Mouse (Mus musculus) cerebellum, adult 9-10 months (tissue): ENCODE data around the gene Six4.
"Not testable (repeated sequence)": the region's sequence is repeated elsewhere in the genome, so short reads cannot be mapped to it uniquely, and the experiment has no call there.

Experiments
- DNase-seq: peaks from one replicate; pipeline ENCODE4 v3.0.0; 2022

Gene Six4

DNA sequence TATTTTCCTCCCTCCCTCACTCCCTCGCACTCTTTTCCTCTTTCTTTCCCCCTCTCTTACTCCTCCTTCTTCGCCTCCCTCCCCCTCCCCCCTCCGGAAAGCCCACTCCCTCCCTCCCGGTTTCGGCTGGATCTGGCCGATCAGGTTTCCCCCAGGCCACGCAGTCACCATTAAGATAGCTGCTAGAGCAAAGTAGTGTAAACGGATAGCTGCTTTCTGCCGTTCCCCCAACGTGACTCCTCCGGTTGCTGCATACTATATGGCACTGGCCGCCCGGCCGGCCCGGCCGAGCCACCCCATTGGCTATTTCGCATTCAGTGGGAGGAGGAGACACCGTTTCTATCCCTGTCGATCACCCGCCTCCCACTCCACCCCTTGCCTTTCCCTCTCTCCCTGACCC is at the start of gene Six4:
Gene Six4, minus strand, starts transcription at position 261 of the 400 bp plus-strand sequence.
- peak; percentile 84 for DNase-seq

DNA sequence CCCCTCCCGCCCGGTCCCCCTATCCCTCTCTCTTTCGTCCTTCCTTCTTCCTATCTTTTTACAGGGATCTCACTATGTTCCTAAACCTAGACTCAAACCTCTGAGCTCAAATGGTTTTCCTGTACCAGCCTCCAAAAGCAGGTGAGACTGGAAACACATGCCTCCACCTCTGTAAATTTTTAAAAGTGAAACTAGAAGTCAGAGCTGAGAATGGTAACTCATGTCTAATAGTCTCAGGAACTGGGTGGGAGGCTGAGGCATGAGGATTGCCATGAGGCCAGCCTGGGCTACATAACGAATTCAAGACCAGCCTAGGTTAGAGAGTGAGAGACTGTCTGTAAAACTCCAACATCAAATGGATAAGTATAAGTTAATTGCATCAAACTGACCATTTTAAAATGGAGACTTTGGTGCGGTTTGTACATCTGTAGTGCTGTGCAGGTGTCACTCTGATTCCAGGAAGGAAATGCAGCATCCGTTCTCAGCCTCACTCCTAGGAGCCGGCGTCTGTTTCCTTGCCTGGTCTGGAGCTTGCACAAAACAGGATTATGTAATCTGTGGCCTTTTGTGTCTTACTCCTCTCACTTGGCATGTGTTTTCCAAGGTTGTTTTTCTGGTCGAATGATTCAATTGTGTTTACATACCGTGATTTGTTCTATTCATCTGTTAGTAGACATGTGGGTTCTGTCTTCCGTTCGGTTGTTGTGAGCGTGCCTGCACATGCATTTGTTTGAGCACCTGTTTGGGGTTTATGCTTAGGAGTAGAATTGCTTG is 49.3 kb upstream of the Six4 start:
- peak; percentile 53 for DNase-seq

- no peak for DNase-seq
These were observed 47.1 kb upstream of the Six4 start for GRCm38 (mm10) chr12:73160341-73160740.

GRCm38 (mm10) chr12:73154150-73154549 is 40.9 kb upstream of the Six4 start:
- no peak for DNase-seq

- not testable (repeated sequence) for DNase-seq
These were observed 37.8 kb upstream of the Six4 start for GRCm38 (mm10) chr12:73151038-73151437.

- no peak for DNase-seq
These were observed 34.0 kb upstream of the Six4 start for GRCm38 (mm10) chr12:73147236-73147635.

- DNase-seq: no peak
These were observed 27.5 kb upstream of the Six4 start for GRCm38 (mm10) chr12:73140732-73141131.

DNA sequence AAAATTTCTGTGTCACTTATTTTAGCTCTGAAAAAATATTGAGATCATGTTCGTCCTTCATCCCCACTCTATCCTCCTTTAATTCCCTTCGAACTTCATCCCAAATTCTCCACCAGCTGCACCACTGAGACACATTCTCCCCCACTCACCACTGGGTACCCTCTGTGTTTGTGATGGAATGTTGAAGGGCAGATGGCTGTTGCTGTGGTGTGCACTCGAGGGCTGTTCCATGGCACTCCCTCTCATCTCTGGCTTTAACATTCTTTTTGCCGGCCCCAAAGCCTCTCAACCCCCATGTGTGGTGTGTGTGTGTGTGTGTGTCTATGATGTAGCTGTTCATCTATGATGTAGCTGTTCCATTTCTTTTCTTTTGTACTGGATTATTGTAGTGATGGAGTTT is 12.0 kb upstream of the Six4 start:
- no peak for DNase-seq

DNA sequence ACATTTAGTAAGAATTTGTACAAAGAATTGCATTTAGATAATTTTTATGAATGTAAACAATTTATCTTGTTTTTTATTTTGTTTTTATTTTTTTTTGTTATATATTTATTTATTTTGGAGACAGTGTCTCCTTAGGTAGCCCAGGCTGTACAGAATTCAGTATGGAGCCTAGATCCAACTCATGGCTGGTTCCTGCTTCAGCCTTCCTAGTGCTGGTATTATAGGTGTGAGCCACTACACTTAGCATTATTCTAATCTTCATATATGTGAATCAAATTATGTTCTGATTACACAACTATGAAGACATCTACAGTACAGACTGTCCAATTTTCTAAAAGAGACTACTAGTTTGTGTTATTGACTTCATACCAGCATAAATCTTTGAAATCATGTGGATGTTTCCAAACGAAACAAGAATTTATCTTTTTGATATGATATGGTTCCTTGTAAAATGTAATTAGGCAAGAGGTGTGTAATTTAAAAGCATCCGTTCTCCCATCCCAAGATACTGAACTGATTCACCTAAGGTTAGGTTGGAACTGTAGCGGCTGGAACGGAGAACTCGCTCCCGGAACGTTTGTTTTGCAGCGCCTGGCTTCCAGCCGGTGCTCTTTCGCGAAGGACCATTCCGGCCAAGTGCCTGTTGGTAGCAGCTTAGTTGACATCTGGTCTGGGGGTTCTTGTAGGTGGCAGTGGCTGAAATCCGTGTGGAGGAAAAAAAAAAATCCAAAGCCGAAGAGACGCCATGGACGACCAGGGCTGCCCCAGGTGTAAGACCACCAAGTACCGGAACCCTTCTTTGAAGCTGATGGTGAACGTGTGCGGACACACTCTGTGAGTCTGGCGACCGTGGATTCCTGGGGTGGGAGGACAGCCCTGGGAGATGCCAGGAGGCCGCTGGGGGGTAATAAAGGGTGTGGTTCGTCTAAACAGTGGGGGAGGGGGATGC is 10.1 kb upstream of the Six4 start, which contains the start of gene Mnat1:
Gene Mnat1, plus strand, starts transcription at position 625 of the 949 bp plus-strand sequence.
- DNase-seq: peak; percentile 86

GRCm38 (mm10) chr12:73112326-73113087 is 749 bp downstream of the Six4 start:
- DNase-seq: peak; percentile 55

GRCm38 (mm10) chr12:73111561-73112325 is 1.5 kb downstream of the Six4 start:
- no peak for DNase-seq

DNA sequence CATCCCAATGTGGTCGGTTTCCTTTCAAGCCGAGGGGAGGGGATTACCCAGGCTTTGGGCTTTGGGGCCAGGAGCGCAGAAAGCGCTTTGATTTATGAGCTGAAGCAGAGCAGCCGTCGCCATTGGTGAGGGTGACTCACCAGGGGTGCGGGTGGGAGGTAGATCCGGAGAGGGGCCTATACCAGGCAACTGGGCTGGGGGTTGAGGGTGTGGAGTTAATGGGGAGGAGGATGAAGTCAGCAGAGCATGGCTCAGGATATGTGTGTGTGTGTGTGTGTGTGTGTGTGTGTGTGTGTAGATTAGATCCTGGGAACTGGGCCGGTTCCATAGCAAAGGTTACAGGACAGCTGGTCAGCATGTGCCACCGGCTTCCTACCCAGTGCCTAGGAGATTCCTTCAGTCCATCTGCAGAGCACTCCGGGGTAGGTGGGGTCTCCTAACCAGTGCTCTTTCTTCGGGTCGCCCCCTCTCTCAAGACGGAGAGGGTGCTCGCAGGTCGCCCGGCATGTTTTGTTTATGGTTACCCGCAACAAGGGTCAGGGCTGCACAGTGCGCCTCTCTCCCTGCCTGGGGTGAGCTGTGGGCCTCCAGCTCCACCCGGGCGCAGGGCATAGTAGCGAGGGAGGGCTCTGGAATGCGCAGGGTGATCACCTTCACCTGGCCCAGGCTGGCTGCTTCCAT is 2.7 kb downstream of the Six4 start:
- no peak for DNase-seq

DNA sequence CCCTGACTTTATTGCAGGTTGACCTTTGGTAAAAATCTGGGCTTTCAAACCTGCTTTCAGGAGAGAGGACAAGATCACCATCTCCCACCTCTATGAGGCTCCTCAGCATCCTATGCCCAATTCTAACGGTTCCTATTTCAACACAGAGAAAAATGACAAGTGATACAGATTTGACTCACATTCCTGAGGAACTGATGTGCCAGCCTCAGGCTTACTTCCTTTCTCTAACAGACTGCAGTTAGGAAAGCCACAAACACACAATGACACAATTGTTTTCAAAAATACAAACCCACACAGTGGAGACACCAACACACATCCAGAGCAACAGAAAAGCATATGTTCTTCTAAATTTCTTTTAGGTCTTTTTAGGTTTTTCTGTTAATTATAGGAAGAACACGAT is 5.4 kb downstream of the Six4 start:
- no peak for DNase-seq

DNA sequence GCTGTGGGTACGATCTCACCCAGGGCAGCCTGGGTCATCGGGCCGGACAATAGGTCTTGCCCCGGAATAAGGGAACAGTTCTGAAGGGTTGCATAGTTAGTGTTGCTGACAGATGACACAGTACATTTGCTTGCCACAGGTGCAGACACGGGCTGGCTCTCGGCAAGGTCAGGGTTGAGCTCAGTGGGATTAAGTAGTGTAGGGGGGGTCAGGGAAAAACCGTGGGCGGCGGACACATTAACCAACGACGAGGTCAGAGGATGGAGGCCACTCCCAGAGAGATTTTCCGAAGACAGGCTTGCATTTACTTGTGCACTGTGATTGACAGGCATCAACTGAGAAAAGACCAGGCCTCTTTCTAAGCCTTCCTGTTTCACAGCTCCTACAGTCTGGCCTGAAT is 9.5 kb downstream of the Six4 start:
- DNase-seq: no peak

GRCm38 (mm10) chr12:73098593-73098992 is 14.7 kb downstream of the Six4 start:
- no peak for DNase-seq

DNA sequence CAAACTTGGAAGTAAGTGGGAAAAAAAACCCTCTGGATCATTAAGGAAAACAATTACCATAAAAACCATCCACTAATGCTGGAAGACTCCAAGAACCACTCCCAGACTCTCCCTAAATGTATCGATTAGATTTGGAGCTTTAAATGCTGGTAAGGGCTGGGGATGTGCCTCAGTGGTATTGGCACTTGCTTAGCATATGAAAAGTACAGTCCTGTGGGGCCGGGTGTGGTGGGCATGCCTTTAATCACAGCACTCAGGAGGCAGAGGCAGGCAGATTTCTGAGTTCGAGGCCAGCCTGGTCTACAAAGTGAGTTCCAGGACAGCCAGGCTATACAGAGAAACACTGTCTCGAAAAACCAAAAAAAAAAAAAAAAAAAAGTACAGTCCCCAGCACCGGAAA is 17.1 kb downstream of the Six4 start:
- DNase-seq: not testable (repeated sequence)

DNA sequence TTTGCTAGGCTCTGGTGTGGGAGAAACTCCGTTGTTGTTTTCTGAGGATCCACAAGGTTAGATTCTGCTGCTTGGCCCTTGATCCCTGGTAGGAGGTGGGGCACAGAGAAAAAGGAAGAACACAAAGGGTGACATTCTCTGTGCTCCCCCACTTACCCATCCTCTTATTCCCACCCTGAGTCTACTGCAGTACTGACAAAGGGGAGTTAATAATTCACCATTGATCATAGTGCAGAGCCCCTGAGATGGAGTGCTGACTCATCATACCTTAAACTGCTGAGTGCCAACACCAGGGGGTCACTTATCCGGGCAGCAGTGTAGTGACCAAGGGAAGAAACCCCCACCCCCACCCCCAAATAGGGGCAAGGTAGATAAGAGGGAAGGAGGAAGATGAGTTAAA is 18.7 kb downstream of the Six4 start:
- DNase-seq: no peak

DNA sequence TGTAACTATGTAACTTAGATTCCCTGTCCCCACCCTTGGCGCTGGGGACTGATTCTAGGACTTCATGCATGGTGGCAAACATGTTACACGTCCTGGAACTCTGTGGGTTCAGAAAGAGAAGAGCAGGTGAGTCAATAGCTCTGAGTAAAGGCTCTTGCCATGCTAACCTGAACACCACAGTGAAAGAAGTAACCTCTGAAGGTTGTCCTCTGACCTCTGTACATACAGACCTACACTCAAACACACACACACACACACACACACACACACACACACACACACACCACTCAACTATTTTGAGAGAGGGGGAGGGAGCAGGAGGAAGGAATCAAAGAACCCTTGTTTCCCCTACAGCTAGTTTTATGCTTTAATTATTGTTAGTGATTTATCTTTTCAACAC is 19.1 kb downstream of the Six4 start:
- no peak for DNase-seq

DNA sequence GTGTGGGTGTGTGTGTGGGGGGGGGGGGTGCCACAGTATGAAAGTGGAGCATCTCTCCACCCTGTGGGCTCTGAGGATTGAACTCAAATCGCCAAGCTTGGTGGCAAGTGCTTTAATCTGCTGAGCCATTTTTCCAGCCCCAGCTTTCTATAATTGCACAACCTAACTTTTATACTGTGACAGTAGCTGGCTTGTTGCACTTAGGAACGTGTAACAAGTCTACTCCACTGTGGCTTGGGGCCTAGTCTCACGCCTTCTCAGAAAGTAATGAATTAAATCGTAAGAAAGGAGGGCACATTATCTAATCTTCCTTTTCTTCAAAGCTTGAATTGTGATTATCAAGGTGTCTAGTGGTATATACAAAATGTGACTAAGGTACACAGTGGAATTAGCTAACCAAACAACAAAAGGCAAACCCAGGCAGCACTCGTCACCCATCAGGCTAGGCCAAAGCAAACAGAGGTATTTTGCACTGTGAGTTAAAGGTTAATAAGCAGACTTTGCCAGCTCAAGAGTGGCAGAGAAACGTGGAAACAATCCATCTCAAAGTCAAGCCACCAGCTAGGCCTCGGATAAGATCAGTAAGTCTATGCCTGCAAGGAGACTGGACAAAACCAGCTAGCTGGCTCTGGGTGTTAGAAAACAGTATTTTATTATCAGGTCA is 22.5 kb downstream of the Six4 start:
- no peak for DNase-seq

DNA sequence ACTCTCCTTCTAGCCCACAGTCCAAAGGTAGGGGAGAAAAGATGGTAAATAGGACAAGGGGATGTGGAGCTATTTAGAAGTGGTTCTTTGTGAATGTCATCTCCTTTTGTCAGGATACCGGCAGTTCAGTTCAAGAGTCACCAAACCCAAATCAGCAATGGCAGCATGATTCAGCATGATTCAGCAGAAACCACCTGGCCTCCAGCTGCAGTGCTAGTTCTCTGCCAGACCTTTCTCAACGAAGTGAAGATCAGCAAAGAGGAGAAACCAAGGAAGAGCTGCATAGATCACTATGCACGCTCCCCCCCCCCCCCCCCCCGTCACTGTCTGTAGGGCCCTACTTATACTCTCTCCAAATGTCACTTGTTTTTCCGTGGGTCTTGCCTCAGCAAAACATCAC is 24.3 kb downstream of the Six4 start:
- no peak for DNase-seq

DNA sequence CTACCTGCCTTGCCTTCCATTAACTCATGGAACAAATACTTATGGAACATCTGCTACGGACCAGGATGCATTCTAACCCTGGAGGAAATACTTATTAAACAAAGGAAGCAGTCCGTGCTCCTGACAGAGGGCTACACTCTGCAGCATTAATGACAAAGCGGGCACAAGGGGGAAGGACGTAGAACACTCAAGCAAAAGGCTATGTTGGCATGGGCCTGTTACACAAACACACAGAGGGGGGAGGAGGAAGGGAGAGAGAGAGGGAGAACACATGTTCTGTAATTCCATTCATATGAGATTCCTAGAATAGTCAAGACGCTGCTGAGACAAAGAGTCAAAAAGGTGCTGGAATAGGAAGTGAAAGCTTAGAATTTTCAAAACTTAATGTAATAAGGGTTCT is 24.8 kb downstream of the Six4 start:
- no peak for DNase-seq
